Mouse (Mus musculus): ENCODE results near the gene Il9r.

DNA sequence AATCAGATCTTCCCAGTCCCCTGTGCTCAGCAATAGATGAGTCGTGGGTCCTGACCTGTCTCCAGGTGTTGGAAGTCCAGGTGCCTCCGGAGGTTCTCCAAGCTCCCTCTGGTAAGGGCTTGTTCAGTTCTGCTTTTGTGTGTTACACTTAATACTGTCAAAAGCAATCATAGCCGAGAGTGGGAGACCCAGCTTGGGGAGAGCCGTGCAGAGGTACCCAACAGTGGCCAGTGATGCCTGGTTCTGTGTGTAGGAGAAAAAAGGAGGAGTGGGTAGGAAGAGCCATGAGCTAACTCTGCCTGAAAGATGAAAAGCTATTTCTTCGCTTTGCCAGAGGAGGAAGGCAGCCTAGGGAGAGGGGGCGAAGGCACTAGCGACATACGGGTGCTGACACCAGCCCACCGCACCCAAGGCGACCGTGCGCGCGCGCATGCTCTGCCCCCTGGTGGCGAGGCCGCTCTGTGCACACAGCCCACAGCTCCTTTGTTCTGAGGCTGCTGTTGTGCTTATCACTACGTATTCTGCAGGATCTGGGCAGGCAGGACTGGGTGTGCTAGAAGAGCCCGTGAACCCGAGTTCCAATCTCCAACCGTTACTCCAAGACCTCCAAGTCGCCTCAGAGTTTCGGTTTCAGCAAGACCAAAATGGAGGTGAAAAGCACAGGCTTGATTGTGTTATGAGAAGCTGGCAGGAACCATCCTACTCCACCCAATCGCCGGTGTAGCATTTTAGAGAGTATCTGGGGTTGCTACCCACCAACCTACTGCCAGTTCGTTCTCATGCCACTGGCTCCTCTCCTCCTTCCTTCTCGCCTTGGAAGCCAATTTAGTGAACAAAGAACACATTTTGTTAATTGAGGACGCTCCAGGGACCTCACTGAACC lies 37.9 kb downstream of the Il9r start:
- TF ChIP-seq EP300 (IDR thresholded peaks at IDR 0.05; ENCODE audit: low read length) (no peak), TCF12 (IDR thresholded peaks at IDR 0.05; ENCODE audit: low read depth, low read length) (no peak), UBTF (IDR thresholded peaks at IDR 0.05; ENCODE audit: low read depth, low read length) (no peak), USF2 (conservative IDR thresholded peaks at IDR 0.05; ENCODE audit: low read depth, low read length) (no peak), SMC3 (IDR thresholded peaks at IDR 0.05; ENCODE audit: low read depth, low read length) (peak; percentile 94), SIN3A (IDR thresholded peaks at IDR 0.05; ENCODE audit: low read length) (no peak), CHD2 (IDR thresholded peaks at IDR 0.05; ENCODE audit: low read length) (no peak)
